Mouse (Mus musculus) common myeloid progenitor, adult 5-6 weeks (primary cell): Measurements from ENCODE around the gene Rpp38. TPM values are rescaled to one million over a fixed set of nuclear protein-coding genes. Genes with fewer than 3 reads are reported as not detected.

Experiments
- ATAC-seq: replicated peaks from 2 replicates; pipeline ENCODE4 v1.8.0; 2016; ENCODE audit warnings: low read depth, mild to moderate bottlenecking, moderate TSS enrichment, inconsistent platforms; ENCODE audit not compliant: poor library complexity, severe bottlenecking
- total RNA-seq: library from RNA; stranded (forward); fragments of 200-1000, 187-1606 nt; gene quantifications from 2 replicates; pipeline ENCODE4 v1.2.3, GENCODE M21; 2017

Gene Rpp38
- 8.6 and 15.4 TPM in 2 replicates for total RNA-seq

DNA sequence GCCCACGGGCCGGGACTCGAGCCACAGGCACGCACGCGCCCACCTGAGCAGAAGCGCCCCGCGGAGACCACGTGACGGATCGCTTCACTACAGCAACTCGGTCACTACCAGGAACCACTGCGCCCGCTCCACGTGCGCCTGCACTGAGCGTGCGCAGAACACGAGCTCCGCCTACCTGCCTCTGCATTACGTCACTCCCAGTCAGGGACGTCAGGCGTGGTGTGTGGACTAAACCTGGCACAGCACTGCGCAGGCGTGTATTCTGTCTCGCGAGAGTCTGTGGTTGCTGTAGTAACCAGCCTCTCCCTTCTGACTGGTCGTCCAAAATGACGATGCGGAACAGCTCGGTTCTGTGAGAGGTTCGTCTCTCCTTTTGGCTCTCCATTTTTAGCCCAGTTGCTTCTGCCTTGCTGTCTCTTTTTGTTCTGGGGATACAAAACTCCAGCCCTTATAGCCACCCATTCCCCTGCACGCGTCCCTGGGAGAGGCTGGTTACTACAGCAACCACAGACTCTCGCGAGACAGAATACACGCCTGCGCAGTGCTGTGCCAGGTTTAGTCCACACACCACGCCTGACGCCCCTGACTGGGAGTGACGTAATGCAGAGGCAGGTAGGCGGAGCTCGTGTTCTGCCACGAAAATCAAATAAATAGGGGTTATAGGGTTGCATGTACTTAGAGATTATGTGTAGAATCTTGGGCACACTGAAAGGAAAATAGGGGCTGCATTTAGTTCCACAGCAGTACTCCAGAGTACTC is at the start of gene Rpp38:
Gene Rpp38 (minus strand): TSS at position 160 of the 759 bp plus-strand sequence.
- peak; percentile 76 for ATAC-seq

DNA sequence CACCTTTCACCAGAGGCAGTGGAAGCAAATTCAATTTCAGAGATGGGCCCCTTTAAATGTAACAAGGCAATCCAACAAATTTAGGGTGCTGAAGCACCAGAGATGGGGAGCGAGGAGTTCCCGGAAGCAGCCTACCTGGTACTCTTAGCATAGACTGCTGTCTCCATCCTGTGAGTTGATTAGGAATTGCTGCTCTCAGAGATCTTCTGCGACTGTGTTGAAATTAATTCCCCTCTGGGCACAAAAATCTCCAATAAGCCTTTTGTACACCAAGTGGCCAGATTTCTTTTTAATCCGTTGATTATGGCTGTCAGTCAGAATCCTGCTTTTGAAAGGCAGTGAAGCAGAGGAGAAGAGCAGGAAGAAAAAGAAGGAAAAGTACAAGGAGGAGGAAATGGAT is 32.7 kb upstream of the Rpp38 start:
- ATAC-seq = no peak

DNA sequence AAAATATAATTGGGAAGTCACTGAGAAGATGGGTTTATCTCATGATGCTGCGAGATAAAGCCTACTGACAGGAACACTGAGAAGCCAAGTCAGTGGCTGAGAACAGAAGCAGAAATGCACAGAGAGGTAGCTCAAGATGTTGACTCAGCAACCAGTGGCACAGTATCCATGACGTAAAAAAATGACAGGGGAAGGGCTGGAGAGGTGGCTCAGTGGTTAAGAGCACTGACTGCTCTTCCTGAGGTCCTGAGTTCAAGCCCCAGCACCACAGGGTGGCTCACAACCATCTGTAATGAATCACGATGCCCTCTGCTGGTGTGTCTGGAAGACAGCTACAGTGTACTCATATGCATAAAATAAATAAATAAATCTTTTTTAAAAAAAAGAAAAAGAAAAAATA is 28.6 kb upstream of the Rpp38 start:
- ATAC-seq = no peak

DNA sequence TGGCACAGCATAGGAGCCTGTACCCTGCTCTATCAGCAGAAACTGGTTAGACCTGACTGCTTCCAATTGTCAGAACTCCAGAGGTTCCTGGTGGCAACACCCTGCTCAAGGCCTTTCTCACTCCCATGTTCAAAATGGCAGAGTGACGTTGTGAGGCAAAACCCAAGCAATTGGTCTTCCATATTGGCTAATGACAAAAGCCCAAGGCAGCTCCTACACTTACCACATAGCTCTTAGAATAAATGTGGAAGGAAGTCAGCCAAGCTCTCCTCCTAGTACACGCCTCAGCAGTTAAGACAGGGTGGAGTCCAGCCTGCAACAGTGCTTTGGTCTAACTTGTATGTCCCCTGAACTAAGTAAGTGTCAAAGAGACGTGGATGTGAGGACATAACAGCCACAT is 25.4 kb upstream of the Rpp38 start:
- no peak for ATAC-seq

DNA sequence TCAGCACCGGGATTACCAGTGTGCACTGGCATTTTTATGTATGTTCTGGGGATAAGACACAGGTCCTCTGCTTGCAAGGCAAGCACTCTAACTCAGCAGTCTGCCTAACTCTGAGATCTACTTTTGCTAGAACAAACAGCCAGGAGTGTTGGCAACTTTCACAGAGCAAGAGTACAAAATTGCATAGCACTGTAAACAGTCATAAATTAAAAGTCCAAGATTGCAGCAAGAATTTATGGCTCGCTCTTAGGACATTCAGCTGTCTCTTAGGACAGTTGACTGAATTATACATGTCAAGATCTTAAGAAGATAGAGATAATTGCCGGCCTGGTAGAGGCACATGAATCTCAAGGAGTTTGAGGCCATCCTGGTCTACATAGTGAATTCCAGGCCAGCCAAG is 23.9 kb upstream of the Rpp38 start:
- no peak for ATAC-seq

DNA sequence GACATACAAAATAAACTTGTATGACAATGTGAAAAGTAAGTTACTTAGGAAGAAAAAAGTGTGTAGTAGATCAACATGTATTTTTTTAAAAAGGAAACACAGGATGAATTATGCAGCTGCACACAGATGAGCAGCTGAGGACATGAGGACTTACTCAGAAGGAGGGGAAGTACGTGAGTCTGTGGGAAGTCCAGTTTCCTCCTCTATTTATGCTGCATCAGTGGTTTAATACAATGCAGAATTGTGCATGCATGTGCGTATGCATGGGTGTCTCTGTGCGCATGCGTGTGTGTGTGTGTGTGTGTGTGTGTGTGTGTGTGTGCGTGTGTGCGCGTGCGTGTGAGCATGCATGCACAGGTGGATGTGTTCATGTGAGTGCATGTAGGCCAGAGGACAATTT is 23.4 kb upstream of the Rpp38 start:
- peak; percentile 58; the same call in 1 of the 2 replicates for ATAC-seq

DNA sequence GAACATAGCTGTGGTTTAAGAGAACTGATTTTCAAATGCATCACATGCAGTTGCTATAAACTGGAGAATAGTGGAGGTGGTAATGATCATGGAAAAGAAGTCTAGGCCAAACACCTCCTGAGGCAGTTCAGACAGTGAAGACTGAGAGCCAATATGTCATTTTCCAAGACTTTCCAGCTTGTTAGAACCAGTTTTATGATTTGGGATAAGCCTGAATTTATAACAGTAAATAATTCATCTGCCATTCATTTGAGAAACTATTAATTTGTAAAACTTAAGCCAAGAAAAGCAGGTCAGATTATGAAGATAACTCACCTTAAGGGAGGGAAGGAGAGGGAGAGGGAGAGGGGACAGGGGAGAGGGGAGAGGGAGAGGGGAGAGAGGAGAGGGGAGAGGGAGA is 20.7 kb upstream of the Rpp38 start:
- ATAC-seq = no peak

DNA sequence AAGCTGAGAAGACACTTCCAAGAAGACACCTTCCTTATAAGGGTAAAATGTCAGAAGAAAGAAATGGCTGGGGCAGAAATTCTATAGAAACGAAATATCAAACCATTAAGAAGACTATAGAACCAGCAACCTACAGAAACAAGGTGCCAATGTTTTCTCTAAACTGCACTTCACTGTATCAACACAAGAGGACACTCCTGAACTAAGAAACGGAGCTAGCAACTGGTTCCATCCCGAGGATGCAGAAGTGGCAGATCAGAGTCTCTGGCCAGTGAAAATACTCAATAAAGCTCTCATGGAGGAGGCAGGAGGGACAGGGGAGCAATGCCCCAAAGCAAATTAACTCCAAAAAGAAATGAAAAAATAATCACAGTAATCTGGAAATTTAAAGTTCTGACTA is 16.5 kb upstream of the Rpp38 start:
- peak; percentile 90 for ATAC-seq

DNA sequence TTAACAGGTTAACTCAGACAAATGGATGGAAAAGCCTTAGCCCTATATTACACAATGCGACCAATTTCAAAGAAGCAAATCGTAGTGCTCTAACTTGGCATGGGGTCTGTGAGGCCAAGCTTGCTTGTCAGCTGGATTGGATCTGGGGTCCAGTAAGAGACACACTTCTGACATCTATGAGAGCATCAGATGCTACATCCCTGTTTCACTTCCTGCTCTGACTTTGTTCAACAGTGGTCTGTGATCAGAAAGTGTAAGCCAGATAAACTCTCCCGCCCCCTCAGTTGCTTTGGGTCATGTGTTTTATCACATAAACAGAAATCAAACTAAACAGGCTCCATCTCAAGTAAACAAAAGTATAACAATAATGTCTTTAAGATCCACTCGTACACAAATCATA is 16.0 kb upstream of the Rpp38 start:
- ATAC-seq = peak; percentile 42; the same call in 1 of the 2 replicates

DNA sequence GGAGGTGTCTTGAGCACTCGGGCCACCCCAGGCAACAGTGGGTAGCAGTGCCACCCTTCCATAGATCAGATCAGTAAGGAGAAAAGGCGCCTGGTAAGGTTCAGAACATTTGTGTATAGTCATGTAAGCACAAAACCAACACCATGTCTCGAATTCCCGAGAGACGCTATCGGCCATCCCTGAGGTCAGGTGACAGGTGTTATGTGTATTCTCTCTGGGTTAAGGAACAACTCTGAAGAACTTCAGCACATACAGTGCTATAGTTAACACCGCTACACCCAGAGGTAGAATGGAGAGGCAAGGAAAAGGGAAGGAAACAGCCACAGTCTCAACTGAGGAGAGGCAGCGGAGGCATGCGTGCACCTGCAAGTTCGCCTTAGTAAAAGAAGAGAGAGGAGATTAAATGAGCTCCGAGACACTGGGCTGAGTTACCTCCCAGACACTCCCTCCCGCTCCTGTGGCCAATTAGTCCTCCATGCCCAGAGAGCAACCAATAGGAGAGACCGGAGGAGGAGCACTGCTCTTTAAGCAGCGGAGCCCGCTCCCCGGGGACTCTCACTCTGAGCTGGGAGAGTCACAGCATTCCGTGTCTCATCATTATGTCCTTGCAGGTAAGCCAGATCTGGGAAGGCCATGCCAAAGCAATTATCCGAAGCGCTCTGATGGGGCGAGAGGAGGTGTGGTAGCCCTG is 3.3 kb upstream of the Rpp38 start, which contains the start of gene Acbd7:
Gene Acbd7 (plus strand): TSS at position 558 of the 691 bp plus-strand sequence.
- ATAC-seq = peak; percentile 66

DNA sequence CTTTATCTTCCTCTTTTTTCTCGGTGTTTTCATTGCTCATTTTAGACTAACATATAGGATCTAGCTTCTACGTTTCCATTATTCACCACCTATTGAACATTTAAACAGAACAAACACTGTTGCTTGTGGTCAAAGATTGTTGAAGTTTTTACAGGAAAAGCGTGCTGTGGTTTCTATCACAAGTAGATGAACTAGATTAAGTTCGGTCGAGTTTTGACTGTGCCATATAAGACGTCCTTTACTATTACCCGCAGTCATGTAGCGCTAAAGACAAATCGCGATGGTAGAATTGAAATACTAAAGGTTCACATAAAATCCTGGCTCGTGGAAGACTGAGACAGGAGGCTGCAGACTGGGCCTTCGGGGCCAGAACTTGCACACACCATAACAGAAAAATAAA is 1.3 kb upstream of the Rpp38 start:
- no peak for ATAC-seq

DNA sequence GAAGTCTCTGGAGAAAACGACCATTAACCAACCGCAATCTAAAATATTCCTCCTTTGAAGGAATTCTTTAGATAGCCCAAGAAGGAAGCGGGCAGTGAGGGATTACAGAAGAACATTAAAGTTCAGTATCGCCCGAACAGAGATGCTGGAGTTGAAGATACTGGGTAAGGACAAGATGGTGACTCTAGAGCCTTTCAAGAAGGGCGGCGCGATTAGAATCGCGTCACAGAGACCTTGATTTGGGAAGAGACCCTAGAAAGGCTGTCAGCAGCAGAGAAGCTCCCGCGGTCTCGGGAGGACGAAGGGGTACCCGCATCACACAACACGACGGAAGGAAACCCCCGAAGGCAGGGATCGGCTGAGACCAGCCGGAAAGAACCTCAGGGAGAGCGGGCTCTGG is 387 bp downstream of the Rpp38 start:
- 0 out of 2 replicates have a peak, but pooled peaks have one; percentile 0 for ATAC-seq

DNA sequence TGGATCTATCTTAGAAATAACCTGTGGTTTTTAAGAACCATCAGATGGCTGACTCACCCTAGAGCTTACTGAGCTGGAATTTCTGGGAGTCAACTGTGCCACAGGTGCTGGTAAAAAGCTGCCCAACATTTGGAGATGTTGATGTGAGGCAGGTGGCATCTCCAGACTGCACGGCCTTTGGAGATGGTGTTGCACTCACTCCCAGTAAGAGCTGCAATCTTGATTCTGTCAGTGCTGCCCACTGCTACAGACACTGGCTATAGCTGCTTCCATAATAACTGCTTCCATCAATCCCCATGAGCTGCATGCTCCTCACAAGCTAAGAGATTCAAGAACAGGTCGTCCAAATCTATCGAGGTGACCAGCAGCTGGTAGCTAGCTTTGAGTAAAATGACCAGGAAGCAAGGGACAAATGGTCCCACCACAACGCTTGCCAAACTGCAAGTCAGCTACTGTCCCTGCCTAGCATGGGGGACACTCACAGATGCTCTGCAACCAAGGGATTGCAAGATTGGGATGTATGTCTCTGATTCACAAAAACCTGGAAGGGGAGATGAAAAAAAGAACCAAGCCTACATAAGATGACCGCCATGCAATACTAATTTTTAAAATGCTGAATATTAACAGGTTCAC is 1.3 kb downstream of the Rpp38 start:
- ATAC-seq = no peak

DNA sequence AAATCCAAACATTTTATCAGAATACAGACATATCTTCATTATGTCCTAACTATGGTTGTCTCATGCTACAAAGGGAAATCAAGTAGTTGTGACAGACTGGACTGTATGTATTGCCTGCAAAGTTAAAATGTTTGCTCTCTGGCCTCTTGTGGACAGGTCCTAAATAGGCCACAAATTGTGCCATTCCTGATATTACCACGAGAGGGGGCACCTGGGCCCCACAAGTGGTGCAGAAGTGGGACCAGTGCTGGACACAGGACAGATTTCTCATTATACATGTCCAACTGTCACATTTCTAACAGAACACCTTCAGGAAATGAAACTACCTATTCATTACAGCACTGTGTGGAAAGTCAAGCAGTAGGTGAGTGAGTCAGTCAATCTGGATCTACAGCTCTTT is 5.1 kb downstream of the Rpp38 start:
- peak; percentile 77 for ATAC-seq

DNA sequence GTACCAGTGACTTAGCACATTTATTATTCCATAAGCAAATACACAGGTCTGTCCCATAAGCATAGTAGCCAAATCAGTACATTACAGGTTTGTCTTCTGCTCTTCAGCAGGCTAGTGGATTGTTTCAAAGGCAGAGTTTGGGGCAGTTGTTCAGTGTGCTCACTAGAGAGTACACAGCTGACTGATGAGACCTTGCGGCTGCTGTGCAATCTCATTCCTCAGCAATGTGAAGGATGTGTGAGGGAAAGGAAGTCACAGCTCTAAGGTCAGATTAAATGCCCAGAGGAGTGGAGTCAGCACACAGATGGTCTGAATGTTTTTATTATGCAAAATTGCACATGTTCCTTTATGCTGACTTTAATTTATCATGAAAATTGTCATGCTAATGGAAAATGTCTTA is 5.9 kb downstream of the Rpp38 start:
- ATAC-seq = no peak

DNA sequence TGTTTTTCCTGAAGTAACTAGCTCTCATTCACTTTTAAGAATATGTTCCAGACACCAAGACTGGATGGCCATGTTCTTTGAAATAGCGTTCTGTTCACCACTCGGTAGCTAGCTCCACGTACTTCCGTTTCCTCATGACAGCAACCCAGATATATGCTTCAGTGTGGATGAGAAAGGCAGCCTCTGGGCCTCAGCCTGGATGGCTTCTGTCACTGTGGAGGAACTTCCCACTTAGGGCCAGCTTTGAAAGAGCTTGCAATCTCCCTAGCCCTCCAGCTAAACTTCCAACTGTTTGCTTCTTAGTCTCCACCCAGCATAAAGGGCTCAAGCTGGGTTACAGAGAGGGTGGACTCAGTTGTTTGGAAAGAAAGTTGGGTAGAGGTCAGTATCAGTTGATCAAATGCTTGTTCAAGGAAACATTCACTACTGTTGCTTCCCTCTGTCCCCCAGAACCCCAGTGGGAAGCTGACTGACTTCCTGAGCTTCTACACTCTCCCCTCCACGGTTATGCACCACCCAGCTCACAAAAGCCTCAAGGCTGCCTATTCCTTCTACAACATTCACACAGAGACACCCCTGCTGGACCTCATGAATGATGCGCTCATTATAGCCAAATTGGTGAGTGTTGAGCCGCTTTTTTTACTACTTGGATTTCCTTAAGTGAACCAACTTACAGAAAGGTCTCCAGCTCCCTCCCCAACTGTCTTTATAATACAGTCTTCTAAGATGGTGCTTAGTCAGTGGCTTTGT is 7.9 kb downstream of the Rpp38 start:
- ATAC-seq = no peak

DNA sequence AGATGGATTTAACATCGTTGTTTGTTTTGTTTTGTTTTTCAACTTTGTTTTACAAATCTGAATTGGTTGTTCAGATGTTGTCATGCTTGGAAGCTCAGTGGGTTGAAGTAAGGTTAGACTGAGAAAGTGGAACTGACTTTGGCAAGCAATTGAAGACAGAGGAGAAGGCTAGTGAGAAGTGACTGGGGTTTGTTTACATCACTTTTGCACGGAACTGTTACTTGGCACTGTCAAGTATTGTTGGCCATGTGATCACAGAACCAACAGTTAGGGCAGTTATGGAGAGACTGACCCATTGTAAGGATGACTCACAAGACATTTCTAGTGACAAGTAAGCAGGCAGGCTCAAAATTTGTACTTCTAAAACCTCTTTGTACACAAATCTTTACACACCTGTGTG is 9.3 kb downstream of the Rpp38 start:
- no peak for ATAC-seq

DNA sequence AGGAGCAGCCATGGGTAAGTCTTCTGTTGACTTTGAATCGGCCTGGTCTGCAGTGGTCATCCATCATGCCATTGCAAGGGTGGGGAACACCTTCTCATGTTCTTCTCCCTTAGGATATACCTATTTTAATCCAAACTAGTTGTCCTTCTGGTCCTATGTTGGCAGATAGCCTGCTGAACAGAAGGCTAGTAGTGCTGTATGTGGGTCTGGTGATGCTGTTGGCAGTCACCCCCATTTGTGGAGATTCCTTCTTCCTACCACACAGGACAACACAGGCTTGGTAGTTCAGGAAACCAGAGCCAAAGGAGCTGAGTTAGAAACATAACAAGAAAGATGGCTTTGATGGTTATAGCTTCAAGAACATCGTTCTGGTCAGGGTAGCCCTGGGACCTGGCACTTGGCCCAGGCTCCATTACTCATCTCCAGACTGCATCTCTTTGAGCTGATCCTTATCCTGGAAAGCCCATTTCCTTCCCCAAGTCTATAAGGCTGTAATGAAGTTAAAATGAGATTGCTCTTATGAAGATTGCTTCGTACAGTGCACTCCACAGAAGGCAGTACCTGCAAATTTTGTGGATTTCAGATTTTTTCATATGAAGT is 26.9 kb downstream of the Rpp38 start:
- no peak for ATAC-seq

DNA sequence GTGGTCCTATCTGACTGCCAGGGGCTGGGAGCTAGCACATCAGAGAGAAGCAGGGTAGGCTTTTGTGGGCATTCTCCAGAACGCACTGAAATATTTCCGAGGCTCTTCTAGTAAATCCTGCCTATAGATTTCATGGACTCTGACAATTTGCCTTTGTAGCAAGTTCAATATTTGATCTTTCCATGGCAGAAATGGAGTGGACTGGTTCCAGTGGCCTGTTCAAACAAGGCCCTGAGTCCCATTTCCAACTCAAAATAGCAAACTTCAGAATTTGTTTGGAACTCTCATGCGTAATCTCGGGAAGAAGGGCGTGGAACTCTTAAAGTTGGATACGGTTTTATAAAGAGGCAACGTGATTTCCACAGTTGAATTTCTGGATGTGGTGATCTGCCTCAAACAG is 36.6 kb downstream of the Rpp38 start:
- no peak for ATAC-seq

DNA sequence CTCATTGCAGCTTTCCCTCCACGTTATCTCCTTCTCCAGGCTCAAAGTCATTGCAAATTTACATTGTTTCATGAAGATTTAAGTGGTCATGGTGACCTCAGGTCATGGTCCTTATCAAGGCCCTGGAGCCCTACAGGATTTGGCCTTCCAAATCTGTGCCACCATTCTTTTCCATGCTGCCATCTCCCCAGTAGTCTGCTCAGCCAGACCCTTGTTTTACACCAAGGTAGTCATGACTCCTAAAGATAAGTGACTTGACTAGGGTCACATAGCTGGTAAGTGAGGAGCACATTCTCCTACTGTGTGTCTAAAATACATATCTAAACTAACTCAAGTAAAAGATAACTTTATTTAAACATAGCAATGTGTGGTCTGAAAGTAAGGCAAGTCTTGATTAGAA is 40.3 kb downstream of the Rpp38 start:
- no peak for ATAC-seq
